Mouse (Mus musculus) liver, embryonic 14 days (tissue): ENCODE measurements around the gene Cct5. TPM values are rescaled to one million over a fixed set of nuclear protein-coding genes. Genes with fewer than 3 reads are reported as not detected.

ENCODE experiments used
- polyA plus RNA-seq: library from polyadenylated mRNA; depleted of rRNA; stranded (reverse); fragments of >200 nt; gene quantifications from 2 replicates; pipeline ENCODE4 v1.2.3, GENCODE M21; 2012; rRNA removed

Gene Cct5
- polyA plus RNA-seq = 174 and 189 TPM in 2 replicates

GRCm38 (mm10) chr15:31601646-31602374 lies at the start of gene Cct5, which contains the start of gene Fam173b:
Gene Cct5, minus strand, starts transcription at chr15:31601804.
Gene Fam173b, plus strand, starts transcription at chr15:31601852.

GRCm38 (mm10) chr15:31565184-31565583 lies 36.4 kb downstream of the Cct5 start, which contains the start of gene Cmbl:
Gene Cmbl, plus strand, starts transcription at chr15:31565389.

Other genes starting within 250 kb of the Cct5 start
- gene Ankrd33b, start 234.1 kb downstream of the Cct5 start, polyA plus RNA-seq = 0.25 and 0.31 TPM in 2 replicates
- 0.80 and 1.3 TPM in 2 replicates for gene Ropn1l, start 148.1 kb downstream of the Cct5 start, polyA plus RNA-seq
- 8.6 and 10.7 TPM in 2 replicates for gene March6, start 70.8 kb downstream of the Cct5 start, polyA plus RNA-seq
- 4.7 and 5.7 TPM in 2 replicates for gene Cmbl, start 36.4 kb downstream of the Cct5 start, polyA plus RNA-seq
- gene Fam173b, start within 50 bp of the Cct5 start, polyA plus RNA-seq = 6.6 and 7.9 TPM in 2 replicates